Mouse (Mus musculus): ENCODE data around the gene Cda.
"Not testable (repeated sequence)": the region's sequence is repeated elsewhere in the genome, so short reads cannot be mapped to it uniquely, and the experiment has no call there.

The Cda gene

DNA sequence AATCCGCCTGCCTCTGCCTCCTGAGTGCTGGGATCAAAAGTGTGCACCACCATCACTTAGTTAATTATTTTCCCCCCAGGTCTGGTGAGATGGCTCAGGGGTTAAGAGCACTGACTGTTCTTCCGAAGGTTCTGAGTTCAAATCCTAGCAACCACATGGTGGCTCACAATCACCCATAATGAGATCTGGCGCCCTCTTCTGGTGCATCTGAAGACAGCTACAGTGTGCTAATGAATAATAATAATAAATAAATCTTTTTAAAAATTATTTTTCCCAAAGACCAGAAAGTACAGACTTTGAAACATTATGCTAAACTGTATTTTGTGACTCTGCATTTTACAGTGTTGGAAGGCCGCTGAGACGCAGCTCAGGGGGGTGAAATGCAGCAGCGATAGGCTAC, 32.1 kb downstream of the Cda start:
- DNase-seq (ENCODE audit: low read depth in 2 of 2, low spot score in 2 of 2) = no peak

- no peak for DNase-seq (ENCODE audit: low read depth in 2 of 2, low spot score in 2 of 2)
Observed at GRCm38 (mm10) chr4:138335036-138335435, 32.8 kb downstream of the Cda start.

DNA sequence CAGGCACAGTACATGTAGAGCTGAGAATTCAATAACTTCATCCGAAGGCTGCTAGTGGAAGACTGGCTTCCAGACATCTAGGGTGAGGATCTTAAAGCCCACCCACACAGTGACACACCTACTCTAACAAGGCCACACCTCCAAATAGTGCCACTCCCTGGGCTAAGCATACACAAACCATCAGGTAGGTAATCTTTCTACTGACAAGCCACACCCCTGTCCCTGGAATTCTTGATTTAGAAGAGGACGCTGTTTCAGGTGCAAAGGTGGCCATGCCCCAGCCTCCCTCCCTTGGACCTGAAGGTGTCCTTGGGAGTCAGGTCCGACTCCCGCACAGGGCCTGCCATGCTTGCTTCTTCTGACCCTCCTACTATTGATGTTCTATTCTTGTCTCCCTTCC, 34.7 kb downstream of the Cda start:
- DNase-seq (ENCODE audit: low read depth in 2 of 2, low spot score in 2 of 2) = no peak

DNA sequence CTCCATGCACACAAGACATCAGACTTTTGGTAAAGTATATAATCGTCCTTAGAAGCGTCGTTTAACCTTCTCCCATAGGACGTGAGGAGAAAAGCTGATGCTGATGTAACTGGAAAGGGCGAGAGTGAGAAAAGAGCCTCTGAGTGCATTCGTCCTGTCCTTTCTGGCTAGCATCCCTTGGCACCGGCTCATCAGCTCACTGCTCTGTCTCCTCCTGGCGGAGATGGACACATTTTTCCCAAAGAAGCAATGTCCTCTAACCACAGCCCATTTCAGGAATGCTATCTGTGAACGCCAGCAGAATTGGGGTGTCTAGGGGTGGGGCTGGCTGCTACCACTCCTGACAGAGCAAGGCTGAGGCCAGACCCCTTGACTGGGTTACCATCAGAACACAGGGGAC, 36.1 kb downstream of the Cda start:
- DNase-seq (ENCODE audit: low read depth in 2 of 2, low spot score in 2 of 2) = no peak

GRCm38 (mm10) chr4:138330264-138330671, 37.5 kb downstream of the Cda start:
- no peak for DNase-seq (ENCODE audit: low read depth in 2 of 2, low spot score in 2 of 2)

- no peak for DNase-seq (ENCODE audit: low read depth in 2 of 2, low spot score in 2 of 2)
Observed at GRCm38 (mm10) chr4:138327891-138328470, 39.8 kb downstream of the Cda start.

DNA sequence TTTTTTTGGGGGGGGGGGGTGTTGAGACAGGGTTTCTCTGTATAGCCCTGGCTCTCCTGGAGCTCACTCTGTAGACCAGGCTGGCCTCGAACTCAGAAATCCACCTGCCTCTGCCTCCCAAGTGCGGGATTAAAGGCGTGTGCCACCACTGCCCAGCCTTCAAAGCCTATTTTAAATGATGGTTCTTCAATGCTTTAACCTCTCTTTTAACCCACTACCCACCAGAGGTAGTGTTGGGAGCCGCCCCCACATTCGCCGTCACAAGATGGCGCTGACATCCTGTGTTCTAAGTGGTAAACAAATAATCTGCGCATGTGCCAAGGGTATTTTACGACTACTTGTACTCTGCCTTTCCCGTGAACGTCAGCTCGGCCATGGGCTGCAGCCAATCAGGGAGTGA, 40.6 kb downstream of the Cda start:
- DNase-seq (ENCODE audit: low read depth in 2 of 2, low spot score in 2 of 2) = not testable (repeated sequence)

DNA sequence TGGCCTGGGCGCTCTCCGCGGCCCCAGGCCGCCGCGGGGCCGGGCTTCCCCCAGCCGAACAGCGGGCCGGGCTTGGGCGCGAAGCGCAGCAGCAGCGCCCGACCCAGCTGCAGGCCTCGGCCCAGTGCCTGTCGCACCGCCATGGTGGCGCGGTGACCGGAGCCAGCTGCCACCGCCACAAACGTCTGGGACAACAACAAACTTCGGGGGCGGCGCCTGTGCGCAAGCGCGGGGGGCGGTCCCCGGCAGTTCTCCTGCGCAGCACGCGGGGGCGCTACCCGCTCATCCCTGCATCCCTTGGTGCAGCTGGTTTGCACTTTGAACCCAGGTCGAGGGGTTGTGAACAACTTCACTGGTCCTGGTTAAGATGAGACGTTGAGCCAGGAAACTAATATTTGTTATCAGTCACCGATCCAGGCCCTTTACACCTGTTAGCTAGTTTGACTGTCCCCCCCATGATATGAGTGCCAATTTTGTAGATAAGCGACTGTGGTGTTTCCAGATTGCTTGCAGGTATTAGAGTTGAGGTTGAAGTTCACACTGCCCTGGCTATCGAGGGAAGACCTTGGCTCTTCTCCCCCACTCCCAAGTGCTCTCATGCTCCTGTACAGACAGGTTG, 41.6 kb downstream of the Cda start, which contains the start of gene Pink1:
Pink1 (minus strand) TSS at position 231 of the 619 bp plus-strand sequence.
- peak; percentile 87 to 92 for DNase-seq (ENCODE audit: low read depth in 2 of 2, low spot score in 2 of 2)

- peak; percentile 87 to 94 for DNase-seq (ENCODE audit: low read depth in 2 of 2, low spot score in 2 of 2)
Observed at GRCm38 (mm10) chr4:138325466-138326076, 42.2 kb downstream of the Cda start.

- no peak for DNase-seq (ENCODE audit: low read depth in 2 of 2, low spot score in 2 of 2)
Observed at GRCm38 (mm10) chr4:138324451-138324850, 43.3 kb downstream of the Cda start.

DNA sequence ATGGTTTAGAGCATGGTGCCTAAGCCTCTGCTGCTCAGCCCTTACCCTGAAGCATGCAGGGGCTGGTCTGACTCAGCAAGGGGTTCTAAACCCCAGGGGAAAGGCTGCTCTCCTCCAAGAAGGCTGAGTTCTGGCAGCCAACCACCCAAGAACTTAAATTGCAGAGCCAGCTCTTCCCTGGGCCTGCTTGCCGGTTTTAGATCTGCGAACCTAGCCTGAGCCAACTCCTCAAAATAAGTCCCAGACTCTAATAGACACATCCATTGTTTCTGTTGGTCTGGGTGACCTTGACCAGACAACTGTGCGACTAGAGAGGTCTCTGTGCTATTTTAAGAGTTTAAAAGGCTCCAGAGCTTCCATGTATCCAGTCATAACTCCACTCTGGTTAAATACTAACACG, 44.0 kb downstream of the Cda start:
- no peak for DNase-seq (ENCODE audit: low read depth in 2 of 2, low spot score in 2 of 2)

- no peak for DNase-seq (ENCODE audit: low read depth in 2 of 2, low spot score in 2 of 2)
Observed at GRCm38 (mm10) chr4:138322692-138323091, 45.1 kb downstream of the Cda start.

DNA sequence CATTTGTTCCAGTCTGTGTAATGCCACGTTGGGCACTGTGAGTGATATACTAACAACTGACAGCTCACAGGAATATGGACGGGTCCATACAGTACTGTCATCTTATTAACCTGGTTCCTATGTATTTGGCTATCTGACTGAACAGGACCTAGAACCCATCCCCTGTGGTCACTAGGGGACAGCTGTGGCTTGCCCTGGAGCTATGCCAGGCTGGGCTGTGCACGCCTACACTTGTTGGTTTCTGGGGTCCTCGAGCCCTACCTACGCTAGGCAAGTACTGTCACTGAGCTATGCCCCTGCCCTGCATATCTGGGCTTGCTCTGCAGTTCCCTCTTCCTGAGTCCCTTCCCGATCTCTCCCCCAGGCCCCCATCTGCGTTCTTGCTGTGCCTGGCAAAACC, 46.3 kb downstream of the Cda start:
- DNase-seq (ENCODE audit: low read depth in 2 of 2, low spot score in 2 of 2) = no peak

DNA sequence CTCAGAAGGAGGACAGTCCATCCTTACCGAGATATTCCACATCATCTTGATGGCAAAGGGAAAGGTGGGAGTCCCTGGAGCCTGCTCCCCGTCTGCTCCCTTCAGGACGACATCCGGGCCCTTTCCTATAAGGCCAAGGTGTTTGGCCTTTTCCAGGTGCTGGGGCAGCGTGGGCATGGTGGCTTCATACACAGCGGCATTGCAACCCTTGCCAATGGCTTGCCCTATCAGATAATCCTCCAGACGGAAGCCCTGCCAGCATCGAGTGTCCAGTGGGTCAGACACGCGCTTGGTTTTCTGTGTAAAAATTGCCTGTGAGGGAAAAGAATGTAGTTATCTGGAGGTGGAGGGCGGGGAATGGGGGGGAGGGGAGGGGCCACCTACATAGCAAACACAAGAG, 47.1 kb downstream of the Cda start:
- DNase-seq (ENCODE audit: low read depth in 2 of 2, low spot score in 2 of 2) = no peak

DNA sequence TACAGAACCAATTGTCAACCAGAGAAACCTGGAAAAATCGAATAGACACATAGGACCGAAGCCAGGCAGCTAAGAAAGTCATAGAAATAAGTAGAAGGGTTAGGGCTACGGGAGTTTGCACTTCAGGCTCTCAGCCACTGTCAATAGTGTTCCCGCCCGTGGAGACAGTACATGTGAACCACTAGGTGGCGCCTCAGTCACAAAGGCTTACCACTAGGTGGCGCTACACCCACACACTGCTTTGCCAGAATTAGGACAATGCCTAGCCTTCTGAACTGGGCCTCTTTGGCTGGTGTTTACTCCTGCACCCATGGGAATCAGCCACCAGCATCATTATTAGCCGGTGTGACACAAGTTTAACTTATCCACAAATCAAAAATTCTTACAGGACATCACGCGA, 48.3 kb downstream of the Cda start:
- DNase-seq (ENCODE audit: low read depth in 2 of 2, low spot score in 2 of 2) = peak; percentile 85 to 86

GRCm38 (mm10) chr4:138318509-138319266, 49.1 kb downstream of the Cda start:
- peak; percentile 37 to 56 for DNase-seq (ENCODE audit: low read depth in 2 of 2, low spot score in 2 of 2)

- DNase-seq (ENCODE audit: low read depth in 2 of 2, low spot score in 2 of 2) = no peak
Observed at GRCm38 (mm10) chr4:138316369-138316768, 51.4 kb downstream of the Cda start.

- peak in 1 of 2 experiments; percentile 40 for DNase-seq (ENCODE audit: low read depth in 2 of 2, low spot score in 2 of 2)
Observed at GRCm38 (mm10) chr4:138315781-138316180, 52.0 kb downstream of the Cda start.

DNA sequence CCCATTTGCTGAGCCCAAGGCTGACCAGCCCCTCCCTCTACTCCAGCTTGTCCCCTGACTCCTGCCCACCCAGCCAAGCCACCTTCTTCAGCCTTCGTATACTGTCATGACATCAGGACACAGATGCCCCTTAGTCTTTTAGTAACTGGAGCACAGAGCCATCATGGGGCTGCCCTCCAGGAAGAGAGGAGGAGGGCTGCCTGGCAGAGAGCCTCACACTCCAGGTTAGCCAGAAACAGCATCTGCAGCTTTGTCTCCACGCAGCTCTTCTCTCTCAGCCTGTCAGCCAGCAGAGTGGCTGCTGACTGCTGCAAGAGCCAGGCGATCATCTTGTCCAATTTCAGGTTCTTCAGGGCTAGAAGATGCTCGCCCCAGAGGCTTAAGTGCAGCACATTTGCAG, 54.0 kb downstream of the Cda start:
- DNase-seq (ENCODE audit: low read depth in 2 of 2, low spot score in 2 of 2) = no peak

- no peak for DNase-seq (ENCODE audit: low read depth in 2 of 2, low spot score in 2 of 2)
Observed at GRCm38 (mm10) chr4:138313021-138313420, 54.8 kb downstream of the Cda start.

- DNase-seq (ENCODE audit: low read depth in 2 of 2, low spot score in 2 of 2) = no peak
Observed at GRCm38 (mm10) chr4:138312105-138312504, 55.7 kb downstream of the Cda start.

GRCm38 (mm10) chr4:138311595-138311994, 56.2 kb downstream of the Cda start:
- peak; percentile 35 to 53 for DNase-seq (ENCODE audit: low read depth in 2 of 2, low spot score in 2 of 2)

All from CD8-positive naive resting alpha-beta T cell, adult 2 months (primary cell).